Mouse (Mus musculus) cerebellum, adult 2 months (tissue): Measurements from ENCODE around the gene Wdr45.

ENCODE experiments used
- CTCF ChIP-seq: fragments of 200-500 bp; IDR thresholded peaks from 2 replicates; pipeline ENCODE4 v1.5.1; 2011; ENCODE audit warnings: low read depth, mild to moderate bottlenecking, control low read depth, low read length, moderate library complexity, borderline replicate concordance; ENCODE audit not compliant: insufficient read depth
- POLR2A ChIP-seq: fragments of 200-500 bp; IDR thresholded peaks from 2 replicates; pipeline ENCODE4 v1.6.1; 2011; ENCODE audit warnings: low read length, control low read depth, borderline replicate concordance; ENCODE audit not compliant: insufficient read depth

- TF ChIP-seq POLR2A (no peak), CTCF (peak; percentile 54; the same call in 1 of the 2 replicates)
These were observed 29.3 kb downstream of the Wdr45 start for GRCm38 (mm10) chrX:7743470-7743869.
